Mouse (Mus musculus): ENCODE results near the gene Stx1a. TPM values are rescaled to one million over a fixed set of nuclear protein-coding genes. Genes with fewer than 3 reads are reported as not detected.

The Stx1a gene
- polyA plus RNA-seq, 1 experiment, result 5.1 TPM

GRCm38 (mm10) chr5:135007802-135008571 is 15.3 kb upstream of the Stx1a start:
- H3K4me1 ChIP-seq (ENCODE audit: control insufficient read depth, insufficient read depth, insufficient read length, low read length), result peaks cover 20% of the 10 kb centered on the region
- no peak for TF ChIP-seq POLR2A (IDR thresholded peaks at IDR 0.05; ENCODE audit: low read depth, low read length)
- no peak for TF ChIP-seq CTCF (IDR thresholded peaks at IDR 0.05; ENCODE audit: extremely low read depth, insufficient read length, insufficient replicate concordance, low read depth, low read length)
- peak overlapping the region; percentile 94 for H3K27ac ChIP-seq (ENCODE audit: insufficient read depth, low read depth, low read length)
- H3K4me3 ChIP-seq (ENCODE audit: low read depth, low read length), result peak overlapping the region; percentile 65
- H3K36me3 ChIP-seq (ENCODE audit: control insufficient read depth, insufficient read depth, low read length), result peaks cover 7% of the 10 kb centered on the region
- 37% methylated on average over 16 of the region's 16 CpGs for WGBS
- no peaks in the 10 kb centered on the region for H3K27me3 ChIP-seq (ENCODE audit: control insufficient read depth, insufficient read depth, low read length)

GRCm38 (mm10) chr5:135008671-135009589 is 14.4 kb upstream of the Stx1a start, which contains the start of gene Abhd11:
Gene Abhd11 (plus strand): TSS chr5:135009152.
- Histone ChIP-seq H3K4me1 (ENCODE audit: control insufficient read depth, insufficient read depth, insufficient read length, low read length) (peaks cover 20% of the 10 kb centered on the region), H3K27me3 (ENCODE audit: control insufficient read depth, insufficient read depth, low read length) (no peaks in the 10 kb centered on the region), H3K27ac (ENCODE audit: insufficient read depth, low read depth, low read length) (peak within 1 kb of the TSS; percentile 100), H3K4me3 (ENCODE audit: low read depth, low read length) (peak within 1 kb of the TSS; percentile 69), H3K36me3 (ENCODE audit: control insufficient read depth, insufficient read depth, low read length) (peaks cover 7% of the 10 kb centered on the region)
- WGBS, result under 1% methylated on average over 52 of the region's 52 CpGs
- TF ChIP-seq POLR2A (IDR thresholded peaks at IDR 0.05; ENCODE audit: low read depth, low read length) (peak; percentile 64), CTCF (IDR thresholded peaks at IDR 0.05; ENCODE audit: extremely low read depth, insufficient read length, insufficient replicate concordance, low read depth, low read length) (no peak; the same call in 1 of the 2 replicates)

- Histone ChIP-seq H3K36me3 (ENCODE audit: control insufficient read depth, insufficient read depth, low read length) (peaks cover 7% of the 10 kb centered on the region), H3K27ac (ENCODE audit: insufficient read depth, low read depth, low read length) (peak overlapping the region; percentile 100), H3K4me1 (ENCODE audit: control insufficient read depth, insufficient read depth, insufficient read length, low read length) (peaks cover 20% of the 10 kb centered on the region), H3K27me3 (ENCODE audit: control insufficient read depth, insufficient read depth, low read length) (no peaks in the 10 kb centered on the region), H3K4me3 (ENCODE audit: low read depth, low read length) (peak overlapping the region; percentile 69)
- under 1% methylated on average over 37 of the region's 37 CpGs for WGBS
- TF ChIP-seq POLR2A (IDR thresholded peaks at IDR 0.05; ENCODE audit: low read depth, low read length) (no peak; the same call in 1 of the 2 replicates), CTCF (IDR thresholded peaks at IDR 0.05; ENCODE audit: extremely low read depth, insufficient read length, insufficient replicate concordance, low read depth, low read length) (no peak)
Measured at GRCm38 (mm10) chr5:135009590-135010319, 13.5 kb upstream of the Stx1a start.

GRCm38 (mm10) chr5:135010320-135010709 is 13.0 kb upstream of the Stx1a start:
- peaks cover 20% of the 10 kb centered on the region for H3K4me1 ChIP-seq (ENCODE audit: control insufficient read depth, insufficient read depth, insufficient read length, low read length)
- no peaks in the 10 kb centered on the region for H3K27me3 ChIP-seq (ENCODE audit: control insufficient read depth, insufficient read depth, low read length)
- H3K4me3 ChIP-seq (ENCODE audit: low read depth, low read length), result peak overlapping the region; percentile 69
- H3K27ac ChIP-seq (ENCODE audit: insufficient read depth, low read depth, low read length), result peak overlapping the region; percentile 100
- TF ChIP-seq POLR2A (IDR thresholded peaks at IDR 0.05; ENCODE audit: low read depth, low read length) (no peak), CTCF (IDR thresholded peaks at IDR 0.05; ENCODE audit: extremely low read depth, insufficient read length, insufficient replicate concordance, low read depth, low read length) (no peak)
- peaks cover 7% of the 10 kb centered on the region for H3K36me3 ChIP-seq (ENCODE audit: control insufficient read depth, insufficient read depth, low read length)
- WGBS, result 16% methylated on average over 7 of the region's 7 CpGs

GRCm38 (mm10) chr5:135010841-135011743 is 12.2 kb upstream of the Stx1a start:
- Histone ChIP-seq H3K27me3 (ENCODE audit: control insufficient read depth, insufficient read depth, low read length) (no peaks in the 10 kb centered on the region), H3K27ac (ENCODE audit: insufficient read depth, low read depth, low read length) (peak overlapping the region; percentile 100), H3K4me3 (ENCODE audit: low read depth, low read length) (peak overlapping the region; percentile 69), H3K4me1 (ENCODE audit: control insufficient read depth, insufficient read depth, insufficient read length, low read length) (peaks cover 20% of the 10 kb centered on the region), H3K36me3 (ENCODE audit: control insufficient read depth, insufficient read depth, low read length) (peaks cover 7% of the 10 kb centered on the region)
- TF ChIP-seq POLR2A (IDR thresholded peaks at IDR 0.05; ENCODE audit: low read depth, low read length) (no peak), CTCF (IDR thresholded peaks at IDR 0.05; ENCODE audit: extremely low read depth, insufficient read length, insufficient replicate concordance, low read depth, low read length) (no peak)
- WGBS, result 61% methylated on average over 25 of the region's 25 CpGs
